Mouse (Mus musculus): ENCODE measurements around the gene Myb.

DNA sequence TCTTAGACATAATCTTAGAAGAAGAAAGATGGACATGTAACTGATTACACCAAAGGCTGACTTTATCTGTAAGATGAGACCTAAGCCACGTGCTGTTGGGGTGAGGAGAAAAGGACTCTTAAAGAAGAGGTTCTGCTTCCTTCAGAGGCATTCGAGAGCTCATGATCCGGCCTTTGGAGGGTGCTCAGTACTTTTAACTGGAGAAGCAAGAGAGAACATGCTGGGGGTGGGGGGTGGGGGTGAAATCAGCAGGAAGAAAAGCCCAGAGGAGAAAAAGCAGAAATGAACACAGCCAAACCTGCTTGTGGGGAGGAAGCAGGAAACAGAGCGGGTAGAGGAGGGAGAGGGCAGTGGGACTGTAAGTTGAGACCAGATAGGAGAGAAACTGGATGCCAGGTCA is 7.4 kb downstream of the Myb start:
- TF ChIP-seq CTCF (IDR thresholded peaks at IDR 0.05; ENCODE audit: low read depth, low read length), result no peak
- TF ChIP-seq POLR2A (IDR thresholded peaks at IDR 0.05; ENCODE audit: extremely low read depth, insufficient read depth, low read length), result no peak

All from liver, adult 2 months (tissue).